Mouse (Mus musculus): ENCODE data around the gene Wnt3a.

- TF ChIP-seq CTCF (IDR thresholded peaks at IDR 0.05; ENCODE audit: control insufficient read depth, insufficient read depth, insufficient read length): no peak
- TF ChIP-seq FOSL1 (IDR thresholded peaks at IDR 0.05; ENCODE audit: insufficient read depth, low read length, poor library complexity, severe bottlenecking): no peak
- no peak for TF ChIP-seq USF1 (IDR thresholded peaks at IDR 0.05; ENCODE audit: low read depth)
- no peak for TF ChIP-seq MYOG (IDR thresholded peaks at IDR 0.05; ENCODE audit: control insufficient read depth, extremely low read depth, insufficient read length)
- TF ChIP-seq MAX (IDR thresholded peaks at IDR 0.05): no peak
Observed at GRCm38 (mm10) chr11:59276877-59277276, 13.7 kb downstream of the Wnt3a start.

Data from C2C12 (cell line).